Mouse (Mus musculus) spleen, adult 2 months (tissue): Measurements from ENCODE around the gene Myh13.
A peak's percentile ranks its signal among the peaks of the same experiment; 100 is the strongest.

Source experiments
- CTCF ChIP-seq: fragments of 200-500 bp; IDR thresholded peaks from 2 replicates; pipeline ENCODE4 v1.5.1; 2011; ENCODE audit warnings: mild to moderate bottlenecking, inconsistent platforms; ENCODE audit not compliant: insufficient read depth, insufficient read length, insufficient replicate concordance; ENCODE audit errors: extremely low read depth
- POLR2A ChIP-seq: fragments of 200-500 bp; IDR thresholded peaks from 2 replicates; pipeline ENCODE4 v1.6.1; 2011; ENCODE audit warnings: low read depth, low read length, inconsistent platforms

DNA sequence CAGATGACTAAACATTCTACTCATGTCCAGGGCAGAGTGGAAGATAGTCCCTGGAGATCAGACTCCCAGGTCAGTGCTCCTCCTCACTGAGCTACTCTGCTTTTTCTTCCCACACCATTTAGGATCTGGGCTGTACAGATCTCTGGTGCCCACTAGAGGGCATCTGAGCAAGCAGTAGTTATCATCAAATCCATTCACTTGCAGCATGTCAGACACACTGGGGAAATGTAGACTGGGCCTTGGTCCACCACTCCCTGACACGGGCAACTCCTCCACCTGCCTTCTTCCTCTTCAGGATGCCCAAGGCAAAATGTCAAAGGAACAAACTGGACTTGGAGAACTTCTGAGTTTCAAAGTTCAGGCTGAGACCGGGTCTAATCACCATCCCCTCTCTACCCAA is 51.9 kb downstream of the Myh13 start:
- no peak for TF ChIP-seq POLR2A
- TF ChIP-seq CTCF = peak; percentile 16; the same call in 1 of the 2 replicates
